Mouse (Mus musculus) ES-Bruce4 (cell line): ENCODE measurements around the gene Olfr149. TPM values are rescaled to one million over a fixed set of nuclear protein-coding genes. Genes with fewer than 3 reads are reported as not detected.
"Not testable (repeated sequence)": the region's sequence is repeated elsewhere in the genome, so short reads cannot be mapped to it uniquely, and the experiment has no call there.

ENCODE experiments used
- H3K27ac ChIP-seq: 2 replicates; pipeline ENCODE4 v1.5.1; 2012; ENCODE audit warnings: low read length, inconsistent platforms; ENCODE audit not compliant: insufficient read depth
- H3K27me3 ChIP-seq: 2 replicates; pipeline ENCODE4 v1.6.1; 2012; ENCODE audit warnings: mild to moderate bottlenecking, low read length, inconsistent platforms; ENCODE audit not compliant: control insufficient read depth, poor library complexity, insufficient read depth, severe bottlenecking
- H3K36me3 ChIP-seq: 2 replicates; pipeline ENCODE4 v1.6.1; 2012; ENCODE audit warnings: inconsistent platforms, mild to moderate bottlenecking, low read length, moderate library complexity; ENCODE audit not compliant: control insufficient read depth, poor library complexity, insufficient read depth, severe bottlenecking
- H3K4me1 ChIP-seq: one replicate; pipeline ENCODE4 v1.8.1; 2011; ENCODE audit warnings: low read length; ENCODE audit not compliant: control insufficient read depth, insufficient read depth
- H3K4me3 ChIP-seq: 2 replicates; pipeline ENCODE4 v1.5.1; 2011; ENCODE audit warnings: low read depth, mild to moderate bottlenecking, low read length
- H3K9ac ChIP-seq: 2 replicates; pipeline ENCODE4 v1.6.1; 2012; ENCODE audit warnings: low read depth, mild to moderate bottlenecking, inconsistent platforms; ENCODE audit not compliant: poor library complexity, severe bottlenecking
- H3K9me3 ChIP-seq: replicated peaks from 2 replicates; pipeline ENCODE4 v1.6.1; 2012; ENCODE audit warnings: mild to moderate bottlenecking, low read length, inconsistent platforms; ENCODE audit not compliant: control insufficient read depth, poor library complexity, insufficient read depth, severe bottlenecking
- CTCF ChIP-seq: IDR thresholded peaks from one replicate; pipeline ENCODE4 v1.8.1; 2011; ENCODE audit warnings: low read depth, low read length
- EP300 ChIP-seq: IDR thresholded peaks from 2 replicates; pipeline ENCODE4 v1.6.1; 2011; ENCODE audit warnings: low read depth, low read length; ENCODE audit not compliant: insufficient read depth
- POLR2A ChIP-seq: IDR thresholded peaks from one replicate; pipeline ENCODE4 v1.8.1; 2011; ENCODE audit warnings: low read length; ENCODE audit not compliant: insufficient read depth
- polyA plus RNA-seq: library from polyadenylated mRNA; stranded (reverse); fragments of >200 nt; gene quantifications from 2 replicates; pipeline ENCODE4 v1.2.4, GENCODE M21; 2011; ENCODE audit warnings: low read depth; ENCODE audit not compliant: missing spikeins, insufficient read depth, insufficient read length

Gene Olfr149
- polyA plus RNA-seq, 1 experiment: not detected

DNA sequence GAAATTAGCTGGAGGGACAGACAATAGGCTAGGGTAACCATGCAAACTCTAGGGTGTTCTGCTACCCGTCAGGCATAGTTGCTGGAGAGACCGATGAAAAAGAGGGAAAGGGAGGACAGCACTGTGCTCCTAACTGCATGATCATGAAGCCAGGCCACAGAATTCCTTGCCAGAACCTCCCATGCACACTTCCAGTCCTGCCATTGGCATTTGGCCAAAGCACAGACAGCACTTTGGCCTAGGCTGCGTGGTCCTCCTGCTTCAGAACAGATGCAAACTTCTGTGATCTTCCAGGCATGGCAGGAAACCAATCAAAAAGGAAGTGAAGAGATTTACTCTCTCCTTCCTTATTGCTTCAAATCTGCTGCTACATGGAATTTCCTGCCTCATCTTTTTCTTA, 2.0 kb upstream of the Olfr149 start:
- H3K36me3 ChIP-seq: no peaks in the 10 kb centered on the region
- no peaks in the 10 kb centered on the region for H3K4me1 ChIP-seq
- H3K9me3 ChIP-seq: no peaks in the 10 kb centered on the region
- no peak overlapping the region for H3K9ac ChIP-seq
- H3K27me3 ChIP-seq: no peaks in the 10 kb centered on the region
- no peak for TF ChIP-seq CTCF
- TF ChIP-seq POLR2A: no peak
- no peak for TF ChIP-seq EP300
- no peak overlapping the region for H3K27ac ChIP-seq
- H3K4me3 ChIP-seq: no peak overlapping the region

DNA sequence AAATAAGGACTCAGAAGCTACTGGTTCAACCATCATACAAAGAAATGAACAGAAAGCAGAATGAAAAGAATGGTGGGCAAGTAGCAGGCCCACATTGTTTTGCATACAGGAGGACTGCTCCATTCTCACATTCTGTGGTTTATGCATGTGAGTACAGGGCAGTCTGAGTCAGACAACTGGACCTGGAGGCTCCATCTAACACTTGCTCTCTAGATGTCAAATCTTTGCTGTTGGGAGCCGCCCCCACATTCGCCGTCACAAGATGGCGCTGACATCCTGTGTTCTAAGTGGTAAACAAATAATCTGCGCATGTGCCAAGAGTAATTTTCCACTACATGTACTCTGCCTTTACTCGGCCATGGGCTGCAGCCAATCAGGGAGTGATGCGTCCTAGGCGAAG, 5.8 kb downstream of the Olfr149 start:
- H3K9ac ChIP-seq, H3K9me3 ChIP-seq, H3K27me3 ChIP-seq, H3K27ac ChIP-seq, H3K4me3 ChIP-seq, H3K4me1 ChIP-seq, H3K36me3 ChIP-seq: not testable (repeated sequence)

DNA sequence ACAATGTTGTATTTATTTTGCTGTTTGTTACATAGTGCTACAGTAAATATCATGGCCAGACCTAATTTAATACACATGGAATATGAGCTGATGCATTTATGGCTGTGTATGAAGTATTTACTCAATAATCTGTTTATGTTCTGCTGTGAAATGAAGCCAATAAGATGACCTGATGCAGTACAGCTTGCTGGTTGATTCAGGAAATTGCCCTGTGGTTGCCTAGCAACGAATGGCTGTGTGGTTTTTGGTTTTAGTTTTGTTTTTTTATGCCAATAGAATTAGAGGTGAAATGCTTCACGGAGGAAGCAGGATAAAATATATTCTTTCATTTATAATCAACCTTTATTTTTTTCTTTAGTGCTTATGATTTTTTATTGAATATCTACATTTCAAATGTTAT, 27.6 kb downstream of the Olfr149 start:
- Histone ChIP-seq H3K36me3 (no peaks in the 10 kb centered on the region), H3K4me3 (no peak overlapping the region), H3K9ac (no peak overlapping the region), H3K27me3 (no peaks in the 10 kb centered on the region), H3K27ac (no peak overlapping the region), H3K4me1 (no peaks in the 10 kb centered on the region), H3K9me3 (no peaks in the 10 kb centered on the region)
- TF ChIP-seq EP300 (no peak), CTCF (no peak), POLR2A (no peak)

DNA sequence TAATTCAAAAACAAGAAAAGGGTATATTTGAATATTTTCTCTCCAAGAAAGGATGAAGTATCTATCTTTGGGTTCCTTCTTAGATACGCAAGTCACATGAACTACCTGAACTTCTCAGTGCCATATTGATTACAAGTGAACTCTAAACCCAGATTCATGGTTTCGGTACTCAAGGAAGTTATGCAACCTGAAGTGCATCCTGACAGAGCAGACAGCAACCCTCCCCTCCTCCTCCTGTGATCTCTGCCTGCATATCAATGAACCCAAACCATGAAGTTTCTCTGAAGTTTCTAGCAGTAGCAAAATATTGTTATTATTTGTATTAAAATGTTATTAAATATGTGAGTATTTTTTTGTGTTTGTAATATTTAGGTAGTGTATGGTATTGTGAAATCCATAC, 28.4 kb downstream of the Olfr149 start:
- H3K4me3 ChIP-seq: no peak overlapping the region
- no peaks in the 10 kb centered on the region for H3K27me3 ChIP-seq
- no peaks in the 10 kb centered on the region for H3K4me1 ChIP-seq
- H3K9ac ChIP-seq: no peak overlapping the region
- H3K27ac ChIP-seq: no peak overlapping the region
- H3K9me3 ChIP-seq: no peaks in the 10 kb centered on the region
- no peak for TF ChIP-seq CTCF
- no peak for TF ChIP-seq POLR2A
- TF ChIP-seq EP300: no peak
- no peaks in the 10 kb centered on the region for H3K36me3 ChIP-seq

DNA sequence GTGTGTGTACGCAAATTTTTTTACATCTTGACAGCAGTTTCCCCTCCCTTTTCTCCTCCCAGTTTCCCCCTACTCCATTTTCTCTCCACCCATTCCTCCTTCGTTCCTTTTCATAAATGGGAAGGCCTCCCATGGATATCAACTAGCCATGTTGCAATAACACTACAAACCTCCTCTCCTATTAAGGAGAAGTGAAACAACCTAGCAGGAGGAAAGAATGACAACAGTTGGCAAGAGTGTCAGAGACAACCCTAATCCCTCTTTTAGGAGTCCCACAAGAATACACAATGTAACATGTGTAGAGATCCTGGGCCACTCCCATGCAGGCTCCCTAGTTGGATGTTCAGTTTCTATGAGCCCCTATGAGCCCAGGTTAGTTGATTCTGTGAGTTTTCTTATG, 32.1 kb downstream of the Olfr149 start:
- Histone ChIP-seq H3K27ac (no peak overlapping the region), H3K27me3 (no peaks in the 10 kb centered on the region), H3K4me1 (no peaks in the 10 kb centered on the region), H3K4me3 (no peak overlapping the region), H3K9ac (no peak overlapping the region), H3K9me3 (no peaks in the 10 kb centered on the region), H3K36me3 (no peaks in the 10 kb centered on the region)
- no peak for TF ChIP-seq CTCF
- no peak for TF ChIP-seq POLR2A
- no peak for TF ChIP-seq EP300

DNA sequence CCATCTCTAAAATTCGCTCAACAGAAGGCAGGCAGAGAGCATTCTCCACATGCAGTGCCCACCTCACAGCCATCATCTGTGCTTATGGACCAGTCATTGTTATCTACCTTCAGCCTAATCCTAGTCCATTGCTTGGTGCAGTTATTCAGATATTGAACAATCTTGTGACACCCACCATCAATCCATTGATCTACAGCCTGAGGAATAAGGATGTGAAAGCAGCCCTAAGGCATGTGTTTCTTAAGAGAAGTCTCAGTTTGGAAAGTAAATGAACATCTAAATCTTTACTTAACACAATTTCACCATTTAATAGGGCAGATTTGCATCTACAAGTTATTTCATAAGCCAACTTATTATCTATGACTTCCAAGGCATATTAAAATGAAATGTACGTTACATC, 37.2 kb downstream of the Olfr149 start:
- H3K4me1 ChIP-seq: no peaks in the 10 kb centered on the region
- no peak for TF ChIP-seq CTCF
- no peak overlapping the region for H3K27ac ChIP-seq
- H3K36me3 ChIP-seq: no peaks in the 10 kb centered on the region
- no peak overlapping the region for H3K9ac ChIP-seq
- no peak overlapping the region for H3K4me3 ChIP-seq
- H3K9me3 ChIP-seq: peaks cover 4% of the 10 kb centered on the region
- H3K27me3 ChIP-seq: no peaks in the 10 kb centered on the region

DNA sequence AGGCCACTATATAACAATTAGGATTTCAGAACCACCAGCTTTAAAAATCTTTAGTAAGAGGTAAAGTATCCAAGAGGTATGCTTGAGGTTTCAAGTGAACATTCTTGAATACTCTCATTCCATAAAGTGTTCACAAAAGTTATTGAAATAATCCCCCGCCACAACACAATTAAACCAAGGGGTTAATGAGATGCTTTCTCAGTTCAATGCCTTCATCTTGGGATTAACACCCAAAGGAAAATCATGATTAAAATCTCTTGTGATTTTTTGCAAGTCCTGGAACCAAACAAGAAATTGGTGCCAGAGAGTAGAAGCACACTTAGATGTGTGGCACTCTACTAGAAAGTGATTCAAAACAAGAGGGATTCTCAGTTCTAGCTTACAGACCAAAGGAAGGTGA, 40.0 kb downstream of the Olfr149 start, which contains the start of gene Olfr963:
TSS of gene Olfr963 (plus strand) at position 301 of the 400 bp plus-strand sequence.
- H3K4me1 ChIP-seq: no peaks in the 10 kb centered on the region
- no peaks in the 10 kb centered on the region for H3K36me3 ChIP-seq

More for the DNA sequence above, 40.0 kb downstream of the Olfr149 start, which contains the start of gene Olfr963:
- Histone ChIP-seq H3K27me3 (no peaks in the 10 kb centered on the region), H3K4me3 (no peak within 1 kb of the TSS), H3K9ac (no peak within 1 kb of the TSS), H3K9me3 (peaks cover 19% of the 10 kb centered on the region), H3K27ac (no peak within 1 kb of the TSS)
- TF ChIP-seq EP300: no peak
- no peak for TF ChIP-seq POLR2A
- TF ChIP-seq CTCF: no peak
